Mouse (Mus musculus) liver, adult 2 months (tissue): ENCODE data around the gene A4gnt. TPM values are rescaled to one million over a fixed set of nuclear protein-coding genes. Genes with fewer than 3 reads are reported as not detected.

ENCODE experiments used
- DNase-seq: peaks from one replicate; pipeline ENCODE4 v3.0.0-alpha.2; 2011; ENCODE audit warnings: low read depth, low spot score; ENCODE audit errors: extremely low read depth
- H3K27ac ChIP-seq: fragments of 200-500 bp; replicated peaks from 2 replicates; pipeline ENCODE4 v1.5.1; 2012; ENCODE audit warnings: low read depth, mild to moderate bottlenecking, control low read depth, inconsistent platforms, low read length; ENCODE audit not compliant: insufficient read depth
- H3K27me3 ChIP-seq: fragments of 200-500 bp; 2 replicates; pipeline ENCODE4 v1.6.1; 2012; ENCODE audit warnings: mild to moderate bottlenecking, moderate library complexity, low read length, inconsistent platforms; ENCODE audit not compliant: control insufficient read depth, insufficient read depth
- H3K36me3 ChIP-seq: fragments of 200-500 bp; 2 replicates; pipeline ENCODE4 v1.6.1; 2012; ENCODE audit warnings: low read length, inconsistent platforms; ENCODE audit not compliant: control insufficient read depth, insufficient read depth
- H3K4me1 ChIP-seq: fragments of 200-500 bp; 2 replicates; pipeline ENCODE4 v1.6.1; 2011; ENCODE audit warnings: low read length; ENCODE audit not compliant: control insufficient read depth, insufficient read depth
- H3K4me3 ChIP-seq: fragments of 200-500 bp; 2 replicates; pipeline ENCODE4 v1.5.1; 2011; ENCODE audit warnings: low read depth, mild to moderate bottlenecking, control low read depth, low read length, moderate library complexity; ENCODE audit not compliant: insufficient read depth
- H3K79me2 ChIP-seq: fragments of 200-500 bp; 2 replicates; pipeline ENCODE4 v1.6.1; 2012; ENCODE audit warnings: inconsistent platforms, mild to moderate bottlenecking, low read length, moderate library complexity; ENCODE audit not compliant: control insufficient read depth, insufficient read depth
- H3K9ac ChIP-seq: fragments of 200-500 bp; 2 replicates; pipeline ENCODE4 v1.6.1; 2012; ENCODE audit warnings: low read depth, mild to moderate bottlenecking, control low read depth, inconsistent platforms, low read length
- CTCF ChIP-seq: fragments of 200-500 bp; IDR thresholded peaks from 2 replicates; pipeline ENCODE4 v1.5.1; 2011; ENCODE audit warnings: low read depth, low read length, control low read depth
- POLR2A ChIP-seq: fragments of 200-500 bp; IDR thresholded peaks from 2 replicates; pipeline ENCODE4 v1.6.1; 2011; ENCODE audit warnings: low read length, control low read depth; ENCODE audit not compliant: insufficient read depth; ENCODE audit errors: extremely low read depth
- WGBS: fragments of 180-500 bp; shearing (Covaris S2); methylation state at CpG from one replicate; pipeline ENCODE4 v1.1.7; 2018; 5-methylcytosine and 5-hydroxymethylcytosine counted together
- polyA plus RNA-seq: library from polyadenylated mRNA; depleted of rRNA; stranded (reverse); fragments of >200 nt; gene quantifications from 2 replicates; pipeline ENCODE4 v1.2.3, GENCODE M21; 2012
- total RNA-seq: library from RNA; depleted of rRNA; stranded (reverse); fragments of >200 nt; gene quantifications from 2 replicates; pipeline ENCODE4 v1.2.3, GENCODE M21; 2014

A4gnt gene
- total and polyA plus RNA-seq, 2 experiments = not detected

GRCm38 (mm10) chr9:99636776-99637175 lies 24.5 kb downstream of the A4gnt start:
- TF ChIP-seq POLR2A = no peak
- TF ChIP-seq CTCF = no peak
- no peaks in the 10 kb centered on the region for H3K36me3 ChIP-seq
- WGBS = 82% methylated on average over 1 of the region's 1 CpGs

GRCm38 (mm10) chr9:99637227-99637626 lies 24.9 kb downstream of the A4gnt start:
- H3K36me3 ChIP-seq = no peaks in the 10 kb centered on the region
- no peak for DNase-seq
- H3K27me3 ChIP-seq = no peaks in the 10 kb centered on the region
- no peak overlapping the region for H3K9ac ChIP-seq
- no peaks in the 10 kb centered on the region for H3K4me1 ChIP-seq
- WGBS = 95% methylated on average over 17 of the region's 17 CpGs
- H3K27ac ChIP-seq = no peak overlapping the region
- no peaks in the 10 kb centered on the region for H3K79me2 ChIP-seq
- H3K4me3 ChIP-seq = no peak overlapping the region
- no peak for TF ChIP-seq CTCF
- TF ChIP-seq POLR2A = no peak

More at GRCm38 (mm10) chr9:99636776-99637175, 24.5 kb downstream of the A4gnt start:
- H3K27ac ChIP-seq = no peak overlapping the region
- no peak for DNase-seq
- no peaks in the 10 kb centered on the region for H3K79me2 ChIP-seq
- H3K27me3 ChIP-seq = no peaks in the 10 kb centered on the region
- no peak overlapping the region for H3K9ac ChIP-seq
- no peak overlapping the region for H3K4me3 ChIP-seq
- no peaks in the 10 kb centered on the region for H3K4me1 ChIP-seq

GRCm38 (mm10) chr9:99637736-99638135 lies 25.4 kb downstream of the A4gnt start:
- H3K27me3 ChIP-seq = no peaks in the 10 kb centered on the region
- WGBS = 91% methylated on average over 13 of the region's 13 CpGs
- H3K4me3 ChIP-seq = no peak overlapping the region
- H3K27ac ChIP-seq = no peak overlapping the region
- no peak for TF ChIP-seq POLR2A
- no peak for TF ChIP-seq CTCF
- H3K36me3 ChIP-seq = no peaks in the 10 kb centered on the region
- H3K9ac ChIP-seq = no peak overlapping the region
- H3K4me1 ChIP-seq = no peaks in the 10 kb centered on the region
- DNase-seq = no peak
- no peaks in the 10 kb centered on the region for H3K79me2 ChIP-seq

- H3K9ac ChIP-seq = no peak overlapping the region
- no peaks in the 10 kb centered on the region for H3K4me1 ChIP-seq
- no peak overlapping the region for H3K4me3 ChIP-seq
- no peak for TF ChIP-seq CTCF
- TF ChIP-seq POLR2A = no peak
- no peaks in the 10 kb centered on the region for H3K27me3 ChIP-seq
- no peaks in the 10 kb centered on the region for H3K79me2 ChIP-seq
- no peak overlapping the region for H3K27ac ChIP-seq
- 85% methylated on average over 5 of the region's 5 CpGs for WGBS
- DNase-seq = no peak
- H3K36me3 ChIP-seq = no peaks in the 10 kb centered on the region
Observed at GRCm38 (mm10) chr9:99639957-99640356, 27.7 kb downstream of the A4gnt start.

DNA sequence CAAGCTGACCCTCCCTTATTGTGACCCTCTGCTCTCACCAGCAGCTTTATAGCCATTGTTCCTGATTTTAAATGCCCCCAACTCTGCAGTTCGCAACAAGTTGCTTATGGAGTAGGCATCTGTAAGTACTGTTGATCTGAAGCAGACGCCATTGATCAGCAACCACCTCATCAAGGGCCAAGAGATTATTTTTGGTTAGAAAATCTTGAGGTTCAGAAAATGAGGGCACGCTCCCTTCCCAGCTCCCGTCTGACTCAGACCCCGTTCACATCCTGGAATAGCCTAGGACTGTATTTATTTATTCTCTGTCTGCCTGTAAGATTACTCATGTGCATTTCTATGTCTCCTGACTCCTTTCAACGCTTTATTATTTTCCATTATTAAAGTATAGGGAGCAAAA lies 33.1 kb downstream of the A4gnt start:
- no peaks in the 10 kb centered on the region for H3K4me1 ChIP-seq
- no peak overlapping the region for H3K9ac ChIP-seq
- 90% methylated on average over 6 of the region's 6 CpGs for WGBS
- H3K79me2 ChIP-seq = no peaks in the 10 kb centered on the region
- TF ChIP-seq POLR2A = no peak
- TF ChIP-seq CTCF = no peak
- no peak overlapping the region for H3K27ac ChIP-seq
- H3K36me3 ChIP-seq = no peaks in the 10 kb centered on the region
- H3K4me3 ChIP-seq = no peak overlapping the region
- no peaks in the 10 kb centered on the region for H3K27me3 ChIP-seq
- DNase-seq = no peak

DNA sequence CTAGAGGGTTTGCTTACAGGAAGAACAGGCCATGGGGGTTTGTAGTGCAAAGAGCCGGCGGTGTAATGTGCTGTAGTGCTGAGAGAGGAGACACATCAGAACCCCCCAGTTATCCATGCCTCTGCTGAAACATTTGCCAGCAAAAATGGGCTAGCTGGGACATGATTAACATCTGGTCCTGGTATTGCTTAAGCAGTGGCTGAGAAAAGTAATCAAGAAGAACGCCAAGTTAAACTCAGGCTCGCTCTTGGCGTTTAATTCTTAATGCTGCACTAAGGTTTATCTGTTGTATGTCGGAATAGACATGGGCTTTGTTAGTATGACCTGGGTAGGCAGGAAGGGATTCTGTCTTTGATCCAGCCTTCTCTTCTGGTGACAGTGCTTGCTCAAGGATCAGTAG lies 33.8 kb downstream of the A4gnt start:
- Histone ChIP-seq H3K9ac (no peak overlapping the region), H3K27ac (no peak overlapping the region), H3K27me3 (no peaks in the 10 kb centered on the region), H3K4me3 (no peak overlapping the region), H3K36me3 (no peaks in the 10 kb centered on the region), H3K79me2 (no peaks in the 10 kb centered on the region), H3K4me1 (no peaks in the 10 kb centered on the region)
- TF ChIP-seq POLR2A = no peak
- no peak for TF ChIP-seq CTCF
- no peak for DNase-seq
- WGBS = 88% methylated on average over 6 of the region's 6 CpGs
